In the genomic region with DNA sequence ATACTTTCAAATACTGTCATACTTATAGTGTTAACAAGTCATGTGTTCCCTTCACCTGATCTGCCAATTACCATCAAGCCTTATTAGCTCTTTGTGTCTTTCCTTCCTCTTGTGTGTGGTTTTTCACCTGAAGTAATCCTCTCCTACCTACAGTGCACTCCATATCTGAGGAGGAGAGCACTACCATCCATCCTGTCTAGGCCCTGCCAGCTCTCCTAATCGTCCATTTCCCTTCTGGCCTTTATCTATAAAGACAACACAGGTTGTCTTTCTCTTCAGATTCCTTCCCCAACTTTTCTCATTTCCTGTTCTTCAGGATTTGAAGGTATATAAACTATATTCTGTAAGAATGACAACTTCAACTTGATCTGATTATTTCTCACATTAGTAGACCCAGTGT, we compare ENCODE assay signal across 21 mouse cellular contexts.
"Had no signal": no experiment of that assay in that cellular context is flagged by ENCODE, and none has a peak within 500 bp of the region (broad histone marks: within the 10 kb centered on the region; RNA-seq: fewer than 3 reads in every experiment).

No protein-coding gene starts in this region.

- ATAC-seq: inflammation-experienced regulatory T-cells, adult 6 months; intestine, embryonic 15.5 days; intestine, postnatal 0 days had no signal

- H3K27ac ChIP-seq: heart, embryonic 10.5 days; heart, embryonic 13.5 days; heart, embryonic 15.5 days; hindbrain, embryonic 13.5 days; hindbrain, embryonic 15.5 days; intestine, embryonic 15.5 days; layer of hippocampus, adult 2 months; left cerebral cortex, adult 2 months; limb, embryonic 10.5 days; limb, embryonic 12.5 days; liver, embryonic 13.5 days had no signal

- H3K36me3 ChIP-seq: heart, embryonic 10.5 days; heart, embryonic 13.5 days; heart, embryonic 15.5 days; hindbrain, embryonic 13.5 days; hindbrain, embryonic 15.5 days; intestine, embryonic 15.5 days; limb, embryonic 10.5 days; limb, embryonic 12.5 days; liver, embryonic 13.5 days had no signal

- H3K9me3 ChIP-seq: heart, embryonic 10.5 days; heart, embryonic 13.5 days; heart, embryonic 15.5 days; hindbrain, embryonic 13.5 days; hindbrain, embryonic 15.5 days; intestine, embryonic 15.5 days; limb, embryonic 10.5 days; limb, embryonic 12.5 days; liver, embryonic 13.5 days had no signal

- DNase-seq: gastrocnemius, postnatal 14 days; gastrocnemius, postnatal 36 days; heart, postnatal 14 days; heart, postnatal 36 days; kidney, adult 18-20 months; kidney, postnatal 25 days; liver; liver, embryonic 13.5 days had no signal

- H3K4me3 ChIP-seq: heart, embryonic 10.5 days; heart, embryonic 13.5 days; heart, embryonic 15.5 days; hindbrain, embryonic 13.5 days; hindbrain, embryonic 15.5 days; intestine, embryonic 15.5 days; layer of hippocampus, adult 2 months; left cerebral cortex, adult 2 months; limb, embryonic 10.5 days; limb, embryonic 12.5 days; liver, embryonic 13.5 days had no signal

- H3K4me2 ChIP-seq: heart, embryonic 13.5 days; heart, embryonic 15.5 days; hindbrain, embryonic 13.5 days; hindbrain, embryonic 15.5 days; intestine, embryonic 15.5 days; limb, embryonic 12.5 days; liver, embryonic 11.5 days; liver, embryonic 13.5 days had no signal

- H3K27me3 ChIP-seq: heart, embryonic 13.5 days; heart, embryonic 15.5 days; hindbrain, embryonic 13.5 days; hindbrain, embryonic 15.5 days; intestine, embryonic 15.5 days; limb, embryonic 12.5 days; liver, embryonic 13.5 days had no signal

- H3K9ac ChIP-seq: heart, embryonic 13.5 days; heart, embryonic 15.5 days; hindbrain, embryonic 13.5 days; hindbrain, embryonic 15.5 days; intestine, embryonic 15.5 days; limb, embryonic 12.5 days; liver, embryonic 13.5 days had no signal
